ENCODE assay signal across 8 mouse cellular contexts in genomic region chr10:40141864-40142523, GRCm38 (mm10). TPM values are rescaled to one million over a fixed set of nuclear protein-coding genes. Genes with fewer than 3 reads are reported as not detected.
DNase-seq lines count a peak whose midpoint lies in the region; ATAC-seq and TF ChIP-seq lines count a peak whose summit lies in the region.

Gene Slc16a10 (minus strand): TSS chr10:40142258.

- ATAC-seq in forebrain, embryonic 15.5 days (replicated peaks): peak; percentile 99
- peak; percentile 97 for ATAC-seq in liver, embryonic 16.5 days (ENCODE audit: low read depth)
- peak; percentile 99 for ATAC-seq in neural tube, embryonic 12.5 days (ENCODE audit: low FRiP score, low read depth)
- ATAC-seq in stomach, postnatal 0 days (ENCODE audit: low FRiP score, low TSS enrichment): peak; percentile 100

- peaks cover 0 to 2% of the 10 kb centered on the region in 2 experiments; a peak in 1 of 4 replicates for H3K4me1 ChIP-seq in ES-E14 (ENCODE audit: control insufficient read depth in 2 of 2, insufficient read depth in 2 of 2, low read length in 2 of 2, poor library complexity in 1 of 2)
- peaks cover 11% of the 10 kb centered on the region for H3K4me1 ChIP-seq in forebrain, embryonic 15.5 days
- peaks cover 49% of the 10 kb centered on the region for H3K4me1 ChIP-seq in liver, embryonic 16.5 days (ENCODE audit: control insufficient read depth, low read depth, low read length)
- peaks cover 12% of the 10 kb centered on the region for H3K4me1 ChIP-seq in neural tube, embryonic 12.5 days
- no peaks in the 10 kb centered on the region; the same call in 1 of the 2 replicates for H3K4me1 ChIP-seq in stomach, postnatal 0 days (replicated peaks; ENCODE audit: control insufficient read depth, insufficient read depth)

- peak within 1 kb of the TSS; percentile 85 to 90 for H3K4me3 ChIP-seq in ES-E14 (ENCODE audit: insufficient read depth in 1 of 2, low read depth in 1 of 2, low read length in 2 of 2, poor library complexity in 1 of 2, severe bottlenecking in 1 of 2)
- peak within 1 kb of the TSS; percentile 58 for H3K4me3 ChIP-seq in forebrain, embryonic 15.5 days
- peak within 1 kb of the TSS; percentile 79 for H3K4me3 ChIP-seq in liver, embryonic 16.5 days (ENCODE audit: low read depth, low read length)
- H3K4me3 ChIP-seq in neural tube, embryonic 12.5 days: peak within 1 kb of the TSS; percentile 60
- peak within 1 kb of the TSS; percentile 58 for H3K4me3 ChIP-seq in stomach, postnatal 0 days (ENCODE audit: low read depth, low read length)

- peak; percentile 43 for TF ChIP-seq CTCF in stomach, postnatal 0 days (IDR thresholded peaks at IDR 0.05; ENCODE audit: low read depth)

- peak; percentile 96 for DNase-seq in ES-E14 (ENCODE audit: low read depth, low spot score)
- DNase-seq in cerebellum, adult 11-12 months: peak; percentile 98
- peak; percentile 93 to 94 for DNase-seq in heart, postnatal 14 days
- peak; percentile 87 for DNase-seq in large intestine, adult 2 months (ENCODE audit: low read depth, low spot score)
- peak; percentile 96 for DNase-seq in stomach, postnatal 0 days (ENCODE audit: low spot score)

- no peaks in the 10 kb centered on the region for H3K36me3 ChIP-seq in ES-E14 (ENCODE audit: control insufficient read depth, insufficient read depth, low read length, poor library complexity, severe bottlenecking)
- no peaks in the 10 kb centered on the region for H3K36me3 ChIP-seq in forebrain, embryonic 15.5 days
- H3K36me3 ChIP-seq in liver, embryonic 16.5 days (ENCODE audit: control insufficient read depth, insufficient read depth): peaks cover 5% of the 10 kb centered on the region; the same call in 1 of the 2 replicates
- H3K36me3 ChIP-seq in neural tube, embryonic 12.5 days: no peaks in the 10 kb centered on the region
- H3K36me3 ChIP-seq in stomach, postnatal 0 days (ENCODE audit: control insufficient read depth, insufficient read depth, low read length): no peaks in the 10 kb centered on the region

- H3K27ac ChIP-seq in ES-E14 (ENCODE audit: insufficient read depth, low read depth, low read length, poor library complexity, severe bottlenecking): no peak within 1 kb of the TSS
- no peak within 1 kb of the TSS for H3K27ac ChIP-seq in forebrain, embryonic 15.5 days (replicated peaks)
- H3K27ac ChIP-seq in liver, embryonic 16.5 days (ENCODE audit: low read length): peak within 1 kb of the TSS; percentile 93
- H3K27ac ChIP-seq in neural tube, embryonic 12.5 days: no peak within 1 kb of the TSS
- no peak within 1 kb of the TSS for H3K27ac ChIP-seq in stomach, postnatal 0 days (replicated peaks)

- WGBS in forebrain, embryonic 15.5 days: under 1% methylated on average over 67 of the region's 76 CpGs
- WGBS in large intestine, adult 2 months: under 1% methylated on average over 75 of the region's 76 CpGs
- WGBS in liver, embryonic 16.5 days (ENCODE audit: insufficient replicate concordance): under 1% methylated on average over 74 of the region's 76 CpGs
- WGBS in neural tube, embryonic 12.5 days: under 1% methylated on average over 67 of the region's 76 CpGs
- under 1% methylated on average over 51 of the region's 76 CpGs for WGBS in stomach, postnatal 0 days

- H3K4me2 ChIP-seq in forebrain, embryonic 15.5 days (replicated peaks): peak within 1 kb of the TSS; percentile 81
- H3K4me2 ChIP-seq in liver, embryonic 16.5 days (ENCODE audit: low read depth, low read length): peak within 1 kb of the TSS; percentile 70
- H3K4me2 ChIP-seq in neural tube, embryonic 12.5 days (replicated peaks): peak within 1 kb of the TSS; percentile 95
- peak within 1 kb of the TSS; percentile 91 for H3K4me2 ChIP-seq in stomach, postnatal 0 days (replicated peaks; ENCODE audit: low read depth)

- no peak for TF ChIP-seq EP300 in stomach, postnatal 0 days (optimal IDR thresholded peaks at IDR 0.05)

- H3K27me3 ChIP-seq in forebrain, embryonic 15.5 days: no peaks in the 10 kb centered on the region
- no peaks in the 10 kb centered on the region for H3K27me3 ChIP-seq in liver, embryonic 16.5 days (ENCODE audit: control insufficient read depth, insufficient read depth, low read depth, low read length)
- no peaks in the 10 kb centered on the region; the same call in 1 of the 2 replicates for H3K27me3 ChIP-seq in neural tube, embryonic 12.5 days (replicated peaks)
- H3K27me3 ChIP-seq in stomach, postnatal 0 days (ENCODE audit: control insufficient read depth, insufficient read depth, low read length): no peaks in the 10 kb centered on the region

- H3K9ac ChIP-seq in ES-E14 (ENCODE audit: insufficient read depth, low read depth, low read length, poor library complexity, severe bottlenecking): peak within 1 kb of the TSS; percentile 79
- H3K9ac ChIP-seq in forebrain, embryonic 15.5 days (replicated peaks): peak within 1 kb of the TSS; percentile 51
- H3K9ac ChIP-seq in liver, embryonic 16.5 days (ENCODE audit: low read depth, low read length): peak within 1 kb of the TSS; percentile 98
- H3K9ac ChIP-seq in neural tube, embryonic 12.5 days: peak within 1 kb of the TSS; percentile 70
- peak within 1 kb of the TSS; percentile 66 for H3K9ac ChIP-seq in stomach, postnatal 0 days (ENCODE audit: low read length)

- intact Hi-C loops in heart, postnatal 14 days (cut with DNase I): loop anchor here (5.0 kb wide), 2 partner anchors 50 to 75 kb away; no protein-coding TSS in a partner anchor

- in situ Hi-C loops in ES-E14 (cut with MboI; ENCODE audit: low sequenced_read_pairs in 2 of 2, unreplicated experiment in 2 of 2): no loop called here

- H3K9me3 ChIP-seq in ES-E14 (ENCODE audit: control insufficient read depth, insufficient read depth, low read depth, low read length): no peaks in the 10 kb centered on the region
- H3K9me3 ChIP-seq in forebrain, embryonic 15.5 days: no peaks in the 10 kb centered on the region
- H3K9me3 ChIP-seq in liver, embryonic 16.5 days (replicated peaks; ENCODE audit: control insufficient read depth, low read length): no peaks in the 10 kb centered on the region
- no peaks in the 10 kb centered on the region for H3K9me3 ChIP-seq in neural tube, embryonic 12.5 days
- H3K9me3 ChIP-seq in stomach, postnatal 0 days (ENCODE audit: control insufficient read depth, low read length): no peaks in the 10 kb centered on the region

TF ChIP-seq in ES-E14, 5 proteins besides CTCF, POLR2A, EP300 and RAD21:
- no peak for TF ChIP-seq ZC3H11A (IDR thresholded peaks at IDR 0.05; ENCODE audit: borderline replicate concordance, low read depth, low read length)
- no peak for TF ChIP-seq ZNF384 (IDR thresholded peaks at IDR 0.05; ENCODE audit: low read depth, low read length)
- no peak for TF ChIP-seq HCFC1 (IDR thresholded peaks at IDR 0.05; ENCODE audit: borderline replicate concordance, insufficient read depth, low read length)
- TF ChIP-seq CHD2 (IDR thresholded peaks at IDR 0.05; ENCODE audit: low read depth, low read length): no peak
- no peak for TF ChIP-seq MAFK (IDR thresholded peaks at IDR 0.05; ENCODE audit: insufficient read depth, low read depth, low read length)

RNA-seq across cellular contexts. Expression of gene Slc16a10, which starts in this region (rescaled TPM):
- 6.2 and 8.1 TPM in 2 replicates for total RNA-seq in ES-E14 (2012; rRNA removed)
- polyA plus RNA-seq in forebrain, embryonic 15.5 days (2015; fragmentation: Nextera tagmentation; extraction: Ambion mirVana): 3.1 and 3.3 TPM in 2 replicates
- 10 to 100 TPM; 22.4 to 24.9 TPM for total RNA-seq in heart, postnatal 14 days (2021)
- 32.4 and 108 TPM in 2 replicates for polyA plus RNA-seq in large intestine, adult 2 months (2012; rRNA removed)
- 73.1 and 75.2 TPM in 2 replicates for polyA plus RNA-seq in liver, embryonic 16.5 days (2015; fragmentation: Nextera tagmentation; extraction: Ambion mirVana)
- 4.5 and 5.0 TPM in 2 replicates for polyA plus RNA-seq in neural tube, embryonic 12.5 days (2016; fragmentation: Nextera tagmentation; extraction: Ambion mirVana)
- polyA plus RNA-seq in stomach, postnatal 0 days (2015; fragmentation: Nextera tagmentation; extraction: Ambion mirVana): 2.5 and 2.6 TPM in 2 replicates
